Mouse (Mus musculus) MN1 (cell line): ENCODE data around the gene Cox7a2l.

Source experiments
- DNase-seq: peaks from one replicate; pipeline ENCODE4 v3.0.0-alpha.2; 2016; ENCODE audit warnings: low spot score

The Cox7a2l gene

GRCm38 (mm10) chr17:83453587-83453986, 63.5 kb downstream of the Cox7a2l start:
- DNase-seq = no peak

GRCm38 (mm10) chr17:83452451-83452850, 64.7 kb downstream of the Cox7a2l start:
- DNase-seq = no peak
